Mouse (Mus musculus) CD8-positive naive resting alpha-beta T cell, adult 2 months (primary cell): ENCODE results near the gene Fam184a.
A peak's percentile ranks its signal among the peaks of the same experiment; 100 is the strongest.
"Not testable (repeated sequence)": the region's sequence is repeated elsewhere in the genome, so short reads cannot be mapped to it uniquely, and the experiment has no call there.

ENCODE experiments used
- DNase-seq, 2 experiments: peaks; one replicate each; pipeline ENCODE4 v3.0.0; 2022; ENCODE audit warnings: low read depth in 2 of 2, low spot score in 2 of 2

Gene Fam184a

DNA sequence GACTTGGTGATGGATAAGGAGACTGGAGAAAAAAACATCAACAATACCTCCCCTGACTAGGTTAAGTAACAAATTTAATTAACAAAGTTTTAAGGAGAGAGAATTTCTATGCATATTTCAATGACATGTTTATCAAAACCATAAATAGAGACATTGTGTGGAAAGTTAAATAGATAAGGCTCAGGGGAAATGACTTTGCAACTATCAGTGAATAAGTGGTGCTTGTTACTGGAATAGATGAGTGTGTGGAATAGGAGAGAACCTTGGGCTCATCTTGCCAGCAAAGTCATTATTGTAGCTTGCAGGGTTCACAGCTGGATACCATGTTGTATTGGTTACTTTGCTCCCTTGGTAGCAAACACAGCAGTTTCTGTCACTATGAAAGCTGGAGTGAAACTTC lies 59.7 kb downstream of the Fam184a start:
- DNase-seq: no peak

DNA sequence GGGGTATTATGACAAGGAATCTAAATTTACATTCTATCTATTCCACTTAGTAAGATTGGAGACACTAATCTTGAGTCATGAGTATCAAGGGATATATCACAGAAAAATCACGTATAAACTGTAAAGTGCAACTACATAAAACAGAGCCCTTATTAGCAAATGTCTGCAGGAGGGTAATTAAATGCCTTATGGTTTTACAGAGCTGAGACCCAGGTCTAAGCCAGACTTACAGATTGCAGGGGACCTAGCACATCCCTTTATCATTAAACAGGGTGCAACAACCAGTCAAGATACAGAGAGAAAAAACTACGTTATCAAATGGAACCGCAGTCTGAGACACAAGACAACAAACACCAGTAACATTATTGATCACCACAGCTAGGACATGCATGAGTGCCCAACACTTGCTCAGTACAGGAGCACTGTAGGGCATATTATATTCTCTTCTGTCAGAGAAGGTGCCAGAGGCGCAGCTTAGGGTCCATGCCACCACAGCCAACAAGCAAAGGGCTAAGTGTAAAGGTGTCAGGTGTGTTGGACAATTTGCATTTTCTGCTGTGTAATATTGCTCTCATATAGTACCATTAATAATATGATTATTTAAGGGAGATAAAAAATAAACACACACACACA lies 61.9 kb downstream of the Fam184a start:
- no peak for DNase-seq

DNA sequence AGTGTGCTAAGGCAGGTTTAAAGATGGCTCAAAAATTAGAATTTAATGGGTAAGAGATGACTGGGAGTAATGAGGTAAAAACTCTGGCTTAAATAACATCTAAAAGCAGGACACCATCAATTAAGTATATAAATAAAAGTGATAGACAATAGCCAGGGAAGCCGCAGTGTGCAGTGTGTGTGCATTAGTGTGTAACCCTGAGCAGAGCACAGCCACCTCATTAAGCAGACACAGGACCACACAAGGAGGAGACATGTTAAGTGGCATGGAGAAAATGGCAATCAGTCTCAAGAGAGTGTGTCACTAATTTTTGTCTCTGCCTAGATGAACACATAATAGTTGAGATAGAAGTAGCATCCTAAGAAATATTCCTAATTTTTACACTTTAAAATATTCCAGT lies 62.4 kb downstream of the Fam184a start:
- no peak for DNase-seq

DNA sequence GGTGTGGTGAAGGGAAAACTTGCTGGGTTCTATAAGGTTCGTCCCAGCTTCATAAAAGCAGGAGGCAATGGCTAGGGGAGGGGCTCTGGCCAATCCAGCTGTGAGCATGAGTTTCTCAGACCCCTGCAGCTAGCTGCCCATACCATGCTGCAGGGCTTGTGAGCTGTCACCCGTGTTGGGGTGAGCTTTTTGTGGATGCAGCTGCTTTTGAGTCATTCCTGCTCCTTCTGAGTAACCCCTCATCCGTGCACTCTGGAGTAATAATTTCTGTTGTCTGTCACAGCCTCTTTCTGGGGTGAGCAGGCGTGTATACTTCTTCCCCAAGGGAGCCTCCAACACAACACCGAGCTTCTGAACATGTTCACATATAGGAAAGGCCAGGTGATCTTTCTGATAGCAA lies 63.0 kb downstream of the Fam184a start:
- no peak for DNase-seq

DNA sequence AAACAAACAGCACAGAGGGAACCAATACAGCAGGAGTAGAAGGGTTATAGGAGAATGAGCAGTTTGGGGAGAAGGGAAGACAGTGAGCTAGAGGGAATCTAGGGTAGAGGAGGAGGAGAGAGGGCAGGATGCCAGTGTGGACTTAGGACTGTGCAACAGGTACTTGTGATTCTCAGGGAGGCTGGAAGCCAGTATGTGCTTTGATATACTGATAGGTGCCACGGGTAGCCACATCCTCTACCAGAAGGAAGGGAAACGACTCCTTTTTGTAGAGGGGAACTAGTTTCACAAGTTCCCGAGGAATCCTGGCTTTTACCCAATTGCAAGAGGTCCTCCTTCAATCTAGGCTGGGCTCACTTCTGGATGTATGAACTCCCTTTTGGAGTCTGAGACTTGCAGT lies 65.1 kb downstream of the Fam184a start:
- no peak for DNase-seq

DNA sequence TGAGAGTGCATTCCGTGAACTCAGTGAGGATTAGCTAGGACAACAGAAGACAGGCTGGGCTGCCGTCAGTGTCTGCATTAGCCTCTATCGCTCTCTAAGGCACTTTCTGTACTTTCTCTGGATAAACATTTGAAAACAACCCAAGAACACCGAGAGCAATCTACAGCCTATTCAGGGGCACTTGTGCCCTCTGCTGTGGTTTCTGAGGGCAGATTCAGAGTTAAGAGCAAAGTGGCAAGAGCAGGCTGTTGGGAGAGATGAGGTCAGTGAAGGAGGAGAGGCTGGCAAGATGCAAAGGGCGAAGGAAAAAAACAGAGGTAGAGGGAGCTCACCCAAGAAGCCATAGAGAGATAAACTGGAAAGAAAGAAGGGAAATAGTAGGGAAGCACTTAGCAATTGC lies 67.7 kb downstream of the Fam184a start:
- no peak for DNase-seq

DNA sequence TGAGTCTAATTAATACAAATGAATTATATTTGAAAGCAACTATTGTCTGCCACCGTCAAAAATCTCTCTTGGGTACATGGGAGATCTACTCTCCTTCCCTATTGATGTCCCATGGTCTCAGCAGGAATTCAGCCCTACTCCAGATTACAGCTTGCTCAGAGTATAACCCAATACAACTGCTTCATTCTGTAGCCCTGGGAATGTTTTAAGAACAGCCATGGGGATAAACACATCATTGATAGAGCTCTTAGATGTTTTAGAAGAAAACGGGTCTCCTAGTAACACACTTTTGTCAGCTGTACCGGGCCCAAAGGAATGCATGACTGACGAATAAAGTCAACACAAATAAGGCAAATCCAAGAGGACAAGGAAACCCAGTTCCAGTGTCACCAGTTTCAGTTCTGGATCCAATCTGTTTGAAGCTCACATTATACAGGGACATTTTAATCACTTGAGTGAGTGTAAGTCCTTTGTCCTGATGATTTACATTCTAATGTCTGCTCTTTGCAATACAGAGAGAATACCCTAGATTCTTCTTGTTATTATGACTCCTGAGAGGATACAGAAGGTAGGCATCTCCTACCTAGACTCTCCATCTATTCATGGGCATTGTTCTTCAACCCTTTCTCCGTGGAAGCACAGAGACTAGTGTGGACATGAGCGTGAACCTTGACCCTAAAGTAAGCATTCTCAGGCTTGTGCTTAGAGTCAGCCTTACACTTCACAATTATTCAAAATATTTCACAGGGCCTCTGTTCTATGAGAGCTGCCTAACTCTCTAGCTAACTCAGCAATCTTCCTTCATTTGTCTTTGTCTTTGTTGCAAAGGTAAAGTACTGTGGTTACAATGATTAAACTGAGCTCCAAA lies 71.0 kb downstream of the Fam184a start:
- DNase-seq: no peak

DNA sequence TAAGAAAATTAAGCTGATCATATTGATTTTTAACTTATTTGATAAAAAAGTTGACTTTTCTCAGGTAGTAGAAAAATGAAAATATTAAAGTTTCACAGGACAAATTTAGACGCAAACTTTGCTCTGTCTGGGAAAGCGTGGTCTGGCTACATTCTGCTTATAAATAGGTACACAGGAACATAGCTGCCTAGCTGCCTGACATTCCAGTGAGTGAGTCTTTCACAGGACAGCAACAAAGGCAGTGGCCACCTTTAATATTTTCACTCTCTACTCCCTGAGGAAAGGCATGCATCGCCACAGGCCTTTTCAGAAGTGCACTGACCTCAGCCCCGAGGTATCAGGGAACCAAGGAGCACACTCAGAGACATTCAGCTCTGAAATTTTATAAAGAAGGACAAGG lies 89.1 kb downstream of the Fam184a start:
- DNase-seq: no peak

DNA sequence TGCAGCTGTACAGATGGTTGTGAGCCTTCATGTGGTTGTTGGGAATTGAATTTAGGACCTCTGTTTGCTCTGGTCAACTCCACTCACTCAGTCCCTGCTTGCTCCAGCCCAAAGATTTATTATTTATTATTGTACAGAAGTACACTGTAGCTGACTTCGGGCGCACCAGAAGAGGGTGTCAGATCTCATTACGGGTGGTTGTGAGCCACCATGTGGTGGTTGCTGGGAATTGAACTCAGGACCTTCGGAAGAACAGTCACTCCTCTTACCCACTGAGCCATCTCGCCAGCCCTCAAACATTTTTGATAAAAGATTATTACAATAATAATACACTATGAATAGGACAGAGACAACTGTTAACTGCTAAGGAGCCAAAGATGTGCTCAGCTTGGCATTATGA lies 96.7 kb downstream of the Fam184a start:
- not testable (repeated sequence) for DNase-seq

DNA sequence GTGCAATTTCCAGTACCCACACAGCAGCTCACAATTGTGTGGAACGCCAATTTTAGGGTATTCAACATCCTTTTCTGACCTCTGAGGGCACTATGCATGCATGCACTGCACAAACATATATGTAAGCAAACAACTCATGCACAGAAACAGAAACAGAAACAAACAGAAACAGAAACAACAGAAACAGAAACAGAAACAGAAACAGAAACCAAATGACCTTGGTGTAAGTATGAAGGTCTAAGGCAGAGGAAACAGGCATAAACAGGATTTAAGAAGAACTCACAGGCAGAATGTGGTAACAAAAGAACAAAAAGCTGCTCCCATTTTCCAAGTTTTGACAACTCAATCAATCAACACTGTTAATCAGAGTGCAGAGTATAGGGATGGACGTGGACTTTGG lies 100.2 kb downstream of the Fam184a start:
- DNase-seq: no peak

DNA sequence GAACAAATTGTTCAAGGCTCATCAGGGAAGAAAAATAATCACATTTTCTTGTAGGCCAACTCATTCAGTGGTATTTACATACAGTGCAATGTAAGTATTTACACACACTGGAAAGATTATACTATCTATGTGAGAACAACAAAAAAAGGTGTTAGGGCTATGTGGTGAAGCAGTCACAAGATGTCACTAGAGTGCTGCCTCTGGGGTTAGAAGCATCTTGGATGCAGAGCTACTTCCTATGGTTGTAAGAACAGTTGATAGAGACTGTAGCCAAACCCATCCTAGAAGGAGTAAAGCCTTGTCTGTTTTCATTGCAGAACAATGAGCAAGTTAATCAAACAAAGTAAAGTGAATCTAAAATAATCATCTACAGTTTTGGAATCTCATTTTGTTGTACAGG lies 109.4 kb downstream of the Fam184a start:
- DNase-seq: no peak

DNA sequence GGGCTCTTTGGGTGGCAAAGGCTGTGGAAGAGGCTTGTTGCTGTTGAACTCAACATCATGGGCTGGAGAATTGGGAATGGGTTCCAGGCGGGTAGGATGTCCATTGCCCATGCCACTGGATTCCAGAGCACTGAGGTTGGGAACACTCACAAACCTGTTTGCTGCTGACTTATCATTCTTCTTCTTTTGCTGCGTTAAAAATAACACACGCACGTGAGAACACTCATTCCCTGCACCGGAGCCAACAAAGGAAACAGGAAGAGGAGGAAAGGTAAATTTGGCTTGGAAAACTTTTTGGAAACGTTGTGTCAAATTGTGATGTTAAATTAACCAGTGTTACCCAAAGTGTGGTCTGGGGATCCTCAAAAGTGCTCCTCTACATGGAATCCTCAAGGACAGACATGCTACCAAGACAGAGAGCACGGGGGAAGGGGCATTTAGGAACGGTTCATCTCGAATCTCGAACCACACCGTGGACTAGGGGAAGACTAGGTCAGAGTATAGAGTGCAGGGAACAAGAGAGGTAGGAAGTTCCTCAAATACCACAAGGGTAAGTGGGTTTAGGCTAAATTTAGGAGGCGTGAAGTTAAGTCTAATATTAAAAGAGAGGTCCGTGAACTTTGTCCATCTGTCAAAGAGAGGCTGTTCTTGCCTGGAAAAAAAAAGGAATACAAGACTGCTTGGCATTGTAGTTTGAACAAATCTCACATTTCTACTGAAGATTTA lies 115.5 kb downstream of the Fam184a start:
- DNase-seq: no peak

DNA sequence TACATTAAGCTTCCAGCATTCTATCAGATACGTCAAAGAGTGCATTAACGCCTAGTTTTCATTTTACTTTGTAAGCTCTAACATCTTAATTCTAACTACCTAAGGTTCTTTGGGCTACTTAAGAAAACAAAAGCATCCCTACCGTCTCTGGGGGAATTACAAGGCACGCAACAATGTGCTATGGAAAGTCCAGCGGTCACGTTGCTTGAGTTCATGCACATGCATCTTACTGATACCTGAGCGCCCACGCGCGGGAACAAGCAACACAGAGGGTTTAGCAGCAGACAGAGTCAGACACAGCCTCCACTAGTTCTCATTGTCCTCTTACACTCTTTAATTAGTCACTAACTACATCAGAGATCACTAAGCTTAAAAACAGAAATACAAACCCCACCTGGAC lies 116.8 kb downstream of the Fam184a start:
- DNase-seq: no peak

DNA sequence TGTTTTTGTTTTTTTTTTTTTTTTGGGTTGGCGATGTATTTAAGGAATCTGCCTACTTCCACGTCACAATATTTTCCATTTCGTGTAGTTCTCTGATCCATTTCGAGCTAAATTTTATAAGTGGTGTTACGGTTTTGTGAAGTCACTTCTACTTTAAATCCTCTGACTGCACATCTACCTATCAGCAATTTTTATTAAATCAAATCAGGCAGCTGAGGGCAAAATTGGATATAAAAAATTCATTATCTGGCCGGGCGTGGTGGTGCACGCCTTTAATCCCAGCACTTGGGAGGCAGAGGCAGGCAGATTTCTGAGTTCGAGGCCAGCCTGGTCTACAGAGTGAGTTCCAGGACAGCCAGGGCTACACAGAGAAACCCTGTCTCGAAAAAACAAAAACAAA lies 120.6 kb downstream of the Fam184a start, which contains the start of gene Mcm9:
Gene Mcm9, minus strand, starts transcription at position 101 of the 400 bp plus-strand sequence.
- DNase-seq: not testable (repeated sequence)

DNA sequence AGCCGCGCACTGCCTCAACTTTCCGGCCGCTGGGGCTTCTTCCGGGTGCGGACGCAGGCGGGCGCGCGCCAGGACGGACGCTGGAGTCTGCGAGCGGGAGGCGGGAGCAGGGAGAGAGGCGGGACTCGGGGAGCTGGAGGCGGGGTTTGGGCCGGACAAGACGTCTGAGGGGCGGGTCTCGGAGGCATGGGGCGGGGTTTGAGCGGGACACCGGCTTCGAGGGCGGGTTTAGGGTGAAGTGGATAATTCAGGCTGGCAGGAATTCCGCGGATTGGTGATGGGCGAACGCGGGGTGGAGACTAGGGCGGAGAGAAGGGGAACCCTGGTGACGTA lies 121.0 kb downstream of the Fam184a start:
- DNase-seq: peak; percentile 87 to 89

DNA sequence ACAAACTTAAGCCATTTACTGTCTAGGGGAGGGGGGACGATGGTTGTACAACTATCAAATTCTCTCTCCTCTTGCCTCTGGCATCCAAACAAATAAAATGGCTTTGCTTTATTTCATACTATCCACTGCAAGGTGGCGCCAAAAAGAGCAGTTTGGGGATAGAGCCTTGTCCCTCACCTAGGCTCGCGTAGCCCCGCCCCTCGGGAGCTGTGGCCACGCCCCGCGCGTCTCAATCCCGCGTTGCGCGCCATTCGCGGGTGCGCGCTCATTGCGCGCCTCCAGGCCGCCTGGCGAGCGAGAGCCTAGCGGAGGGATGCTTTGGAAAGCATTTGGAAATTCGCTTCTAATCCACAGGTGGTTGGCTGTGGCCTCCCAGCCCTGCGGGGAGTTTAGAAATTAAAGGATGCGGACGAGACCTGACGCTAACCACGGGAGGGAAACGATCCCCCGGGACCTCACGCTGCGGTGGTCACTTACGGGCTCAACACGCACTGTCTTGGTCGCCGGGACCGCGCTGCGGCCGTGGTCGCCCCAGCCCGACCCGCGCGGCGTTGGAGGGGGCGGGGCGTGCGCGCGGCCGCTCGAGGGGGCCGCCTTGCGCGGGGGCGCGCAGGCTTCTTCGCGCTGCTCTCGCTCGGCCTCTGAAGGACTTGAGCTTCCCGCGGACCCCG lies 121.5 kb downstream of the Fam184a start:
- peak; percentile 91 to 93 for DNase-seq

DNA sequence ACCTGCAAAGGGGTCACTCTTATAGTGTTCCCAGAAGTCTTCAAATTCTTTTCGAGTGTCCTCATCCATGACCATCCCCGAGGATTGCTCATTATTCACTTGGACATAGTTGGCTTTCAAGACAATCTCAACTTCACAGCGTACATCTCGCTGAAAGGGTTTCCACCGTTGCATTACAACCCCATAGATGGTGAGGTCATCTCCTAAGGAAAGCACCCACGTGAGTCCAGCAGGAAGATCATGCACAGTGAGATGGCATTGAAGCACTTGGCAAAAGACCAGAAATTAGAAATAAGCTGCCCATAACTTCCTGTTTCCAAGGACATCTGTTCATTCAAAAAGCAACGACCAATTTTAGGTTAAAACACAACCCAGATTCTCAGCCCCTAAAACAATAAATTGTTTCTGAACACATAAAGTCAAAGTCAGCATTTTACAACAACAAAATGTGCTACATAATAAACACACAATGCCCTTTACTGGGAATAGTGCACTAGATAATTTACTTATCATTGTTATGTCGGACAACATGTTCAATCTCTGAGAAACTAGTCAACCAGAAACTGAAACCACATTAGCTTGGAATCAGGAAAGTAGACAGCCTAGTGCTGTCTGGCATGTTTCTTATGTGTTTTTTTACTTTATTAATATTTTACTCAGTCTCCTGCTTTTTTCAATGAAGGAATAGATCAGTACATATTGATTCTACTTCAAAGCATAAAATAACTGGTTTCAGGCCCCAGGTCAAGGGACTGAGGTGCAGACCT lies 134.9 kb downstream of the Fam184a start:
- no peak for DNase-seq

DNA sequence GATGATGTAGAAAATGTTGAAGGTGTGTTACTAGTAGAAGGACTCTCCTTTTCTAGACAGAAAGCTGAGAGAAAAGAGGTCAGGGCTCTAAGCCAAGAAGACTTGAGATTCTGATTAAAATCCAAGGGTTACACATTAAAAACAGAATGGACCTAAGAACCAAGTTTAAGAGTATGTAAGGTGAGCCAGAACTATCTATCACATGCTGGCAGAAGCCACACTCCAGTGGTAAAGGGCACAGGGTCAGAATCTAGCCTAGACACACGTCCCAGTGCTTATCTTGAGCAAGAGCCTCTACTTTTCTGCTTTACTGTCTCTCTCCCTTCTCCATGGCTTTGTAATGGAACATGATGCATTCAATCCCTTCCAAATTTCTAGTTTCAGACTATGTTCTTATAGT lies 137.0 kb downstream of the Fam184a start:
- no peak for DNase-seq

DNA sequence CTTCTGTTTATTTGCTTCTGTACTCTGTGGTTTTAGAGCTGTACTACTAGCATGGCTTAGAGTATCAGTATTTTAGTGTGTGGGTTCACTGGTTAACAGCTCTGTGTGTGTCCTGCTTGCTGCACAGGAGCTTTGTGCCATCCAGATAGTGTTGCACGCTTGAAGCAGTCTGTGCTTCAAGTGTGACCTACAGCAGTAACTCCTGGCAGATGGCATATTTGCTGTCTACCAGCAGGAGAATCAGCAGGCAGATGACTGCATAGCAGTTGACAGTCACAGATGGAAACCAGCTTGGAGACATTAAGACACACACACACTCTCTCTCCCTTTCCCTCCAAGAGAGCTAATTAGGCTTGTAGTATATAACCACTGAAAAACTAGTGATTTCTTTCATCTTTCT lies 138.8 kb downstream of the Fam184a start:
- DNase-seq: no peak

DNA sequence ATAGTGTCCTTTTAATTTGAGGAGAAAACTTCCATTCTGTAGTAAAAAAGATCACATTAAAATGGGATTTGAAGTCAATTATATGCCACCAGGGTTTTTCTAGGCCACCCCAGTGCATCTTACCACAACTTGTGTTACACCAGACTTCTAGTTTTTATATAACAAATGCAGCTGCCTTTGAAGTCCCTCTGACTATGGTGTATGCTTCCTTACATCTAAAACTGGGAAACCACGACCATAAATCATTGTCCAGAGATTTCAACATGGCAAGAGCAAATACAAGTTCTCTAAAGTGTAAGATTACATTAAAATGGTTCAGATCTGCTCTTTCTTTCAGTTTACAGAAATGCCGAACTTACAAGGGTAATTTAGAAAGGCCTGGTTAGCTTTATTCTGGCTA lies 142.6 kb downstream of the Fam184a start:
- no peak for DNase-seq

DNA sequence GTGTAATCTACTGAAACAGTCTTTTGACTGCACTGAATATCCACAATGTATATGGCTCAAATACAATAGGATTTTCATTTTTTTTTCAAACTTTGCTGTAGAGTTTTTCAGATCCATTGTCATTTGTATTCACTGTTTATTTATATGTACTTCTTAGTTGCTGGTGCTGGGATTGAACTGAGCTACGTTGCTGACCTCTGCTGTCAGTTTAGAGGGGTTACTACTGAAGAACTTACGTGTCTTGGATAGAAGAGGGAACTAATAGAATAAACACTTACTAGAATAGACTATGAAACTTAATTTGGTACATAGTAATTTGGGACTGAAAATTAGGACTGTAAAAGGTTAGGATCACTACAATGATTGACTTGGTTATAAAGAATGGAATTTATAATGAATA lies 145.6 kb downstream of the Fam184a start:
- DNase-seq: no peak
